Mouse (Mus musculus) stomach, postnatal 0 days (tissue): ENCODE measurements at regions not wholly inside any gene's neighbourhood (a gene's known extent, or its start where the extent isn't known, plus 50 kb on each side); places are given as distances from the start of the nearest gene placed in this dataset.

Source experiments
- CTCF ChIP-seq: IDR thresholded peaks from 2 replicates; pipeline ENCODE4 v1.5.1; 2016; ENCODE audit warnings: antibody characterized with exemption, low read depth, mild to moderate bottlenecking, moderate library complexity
- EP300 ChIP-seq: optimal IDR thresholded peaks from 2 replicates; pipeline ENCODE3; 2016; ENCODE audit warnings: antibody characterized with exemption

DNA sequence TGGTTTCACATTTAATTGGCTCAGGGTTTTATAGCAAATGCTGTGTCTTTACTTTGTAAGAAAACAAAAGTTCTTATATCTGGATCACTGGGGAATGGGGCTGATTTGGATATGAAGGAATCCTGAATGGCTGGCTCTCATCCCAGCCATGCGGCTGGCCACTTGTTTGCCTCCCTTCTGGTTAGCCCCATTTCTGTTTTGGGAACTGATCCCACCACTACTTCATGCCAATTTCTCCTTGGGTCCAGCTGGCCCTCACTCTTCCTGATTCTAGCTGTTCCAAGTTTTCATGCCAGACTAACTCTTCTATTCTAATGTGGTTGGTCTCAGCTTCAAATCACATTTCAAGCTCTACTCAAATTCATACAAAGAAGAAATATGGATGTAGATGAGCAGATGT is 5319.6 kb downstream of the 9330182O14Rik start:
- TF ChIP-seq EP300, result no peak
- no peak for TF ChIP-seq CTCF
